Mouse (Mus musculus) MEL (cell line): ENCODE measurements at regions not wholly inside any gene's neighbourhood (a gene's known extent, or its start where the extent isn't known, plus 50 kb on each side); places are given as distances from the start of the nearest gene placed in this dataset.

ENCODE experiments used
- DNase-seq: peaks from one replicate; pipeline ENCODE4 v3.0.0; 2011; ENCODE audit warnings: low read depth, low spot score
- H3K27ac ChIP-seq: 2 replicates; pipeline ENCODE4 v1.5.1; 2012; ENCODE audit warnings: low read depth, mild to moderate bottlenecking, control low read depth, low read length, moderate library complexity; ENCODE audit not compliant: control insufficient read depth
- H3K27me3 ChIP-seq, 2 experiments: fragments of 150-350 bp in 1 of 2; sonication (generic) in 1 of 2; 2 replicates each; pipeline ENCODE4 v1.6.1; 2012; ENCODE audit warnings: low read length in 2 of 2, mild to moderate bottlenecking in 2 of 2, improper control_type of control experiment in 1 of 2, moderate library complexity in 1 of 2; ENCODE audit not compliant: insufficient read depth in 2 of 2, control insufficient read depth in 1 of 2
- H3K36me3 ChIP-seq, 2 experiments: 2 replicates each; pipeline ENCODE4 v1.6.1; 2012 to 2014; ENCODE audit warnings: low read length in 2 of 2, improper control_type of control experiment in 1 of 2, inconsistent platforms in 1 of 2, mild to moderate bottlenecking in 1 of 2; ENCODE audit not compliant: insufficient read depth in 2 of 2, control insufficient read depth in 1 of 2
- H3K4me1 ChIP-seq, 2 experiments: fragments of 150-350 bp in 1 of 2; sonication (generic) in 1 of 2; 2 replicates each; pipeline ENCODE4 v1.6.1; 2012; ENCODE audit warnings: low read length in 2 of 2, improper control_type of control experiment in 1 of 2, mild to moderate bottlenecking in 1 of 2; ENCODE audit not compliant: insufficient read depth in 2 of 2, control insufficient read depth in 1 of 2
- H3K4me3 ChIP-seq, 2 experiments: fragments of 150-350 bp in 1 of 2; sonication (generic) in 1 of 2; 2 replicates each; pipeline ENCODE4 v1.5.1; 2012; ENCODE audit warnings: low read depth in 2 of 2, low read length in 2 of 2, mild to moderate bottlenecking in 2 of 2, moderate library complexity in 2 of 2, control low read depth in 1 of 2, improper control_type of control experiment in 1 of 2; ENCODE audit not compliant: control insufficient read depth in 1 of 2, insufficient read depth in 1 of 2
- H3K79me2 ChIP-seq: 2 replicates; pipeline ENCODE4 v1.6.1; 2012; ENCODE audit warnings: mild to moderate bottlenecking, low read length, moderate library complexity; ENCODE audit not compliant: control insufficient read depth, poor library complexity, insufficient read depth
- H3K9ac ChIP-seq: 2 replicates; pipeline ENCODE4 v1.6.1; 2012; ENCODE audit warnings: low read depth, mild to moderate bottlenecking, control low read depth, low read length, moderate library complexity; ENCODE audit not compliant: control insufficient read depth, poor library complexity, severe bottlenecking
- H3K9me3 ChIP-seq: fragments of 150-350 bp; sonication (generic); replicated peaks from 2 replicates; pipeline ENCODE4 v1.6.1; 2012; ENCODE audit warnings: mild to moderate bottlenecking, low read length, improper control_type of control experiment, moderate library complexity; ENCODE audit not compliant: insufficient read depth
- BHLHE40 ChIP-seq: IDR thresholded peaks from 2 replicates; pipeline ENCODE4 v1.6.1; 2012; ENCODE audit warnings: low read depth, mild to moderate bottlenecking, inconsistent platforms, low read length, improper control_type of control experiment, borderline replicate concordance
- CHD1 ChIP-seq: IDR thresholded peaks from 2 replicates; pipeline ENCODE4 v1.6.1; 2012; ENCODE audit warnings: low read depth, mild to moderate bottlenecking, inconsistent platforms, low read length, improper control_type of control experiment
- CHD2 ChIP-seq: IDR thresholded peaks from 2 replicates; pipeline ENCODE4 v1.6.1; 2011; ENCODE audit warnings: low read length, improper control_type of control experiment
- CTCF ChIP-seq, 3 experiments: IDR thresholded peaks in 2 of 3; conservative IDR thresholded peaks in 1 of 3; 2 replicates each; pipeline ENCODE4 v1.5.1; 2011 to 2012; ENCODE audit warnings: low read length in 3 of 3, low read depth in 2 of 3, mild to moderate bottlenecking in 2 of 3, improper control_type of control experiment in 1 of 3, inconsistent platforms in 1 of 3, mixed read lengths in 1 of 3, moderate library complexity in 1 of 3; ENCODE audit not compliant: control insufficient read depth in 1 of 3, insufficient read depth in 1 of 3, poor library complexity in 1 of 3, severe bottlenecking in 1 of 3
- ELF1 ChIP-seq: IDR thresholded peaks from 2 replicates; pipeline ENCODE4 v1.6.1; 2014; ENCODE audit warnings: low read depth, mild to moderate bottlenecking, inconsistent platforms, low read length, improper control_type of control experiment, moderate library complexity
- ETS1 ChIP-seq: IDR thresholded peaks from 2 replicates; pipeline ENCODE4 v1.6.1; 2012; ENCODE audit warnings: low read depth, mild to moderate bottlenecking, inconsistent platforms, low read length, improper control_type of control experiment, moderate library complexity
- GABPA ChIP-seq: IDR thresholded peaks from 2 replicates; pipeline ENCODE4 v1.6.1; 2012; ENCODE audit warnings: low read depth, mild to moderate bottlenecking, inconsistent platforms, low read length, improper control_type of control experiment, moderate library complexity
- MAFK ChIP-seq: IDR thresholded peaks from 2 replicates; pipeline ENCODE4 v1.6.1; 2011; ENCODE audit warnings: low read depth, mild to moderate bottlenecking, low read length, improper control_type of control experiment, borderline replicate concordance
- MAX ChIP-seq: IDR thresholded peaks from 2 replicates; pipeline ENCODE4 v1.6.1; 2011; ENCODE audit warnings: low read length, improper control_type of control experiment
- MYB ChIP-seq: IDR thresholded peaks from 2 replicates; pipeline ENCODE4 v1.6.1; 2011; ENCODE audit warnings: mild to moderate bottlenecking, low read depth, low read length, improper control_type of control experiment
- MYC ChIP-seq: IDR thresholded peaks from 2 replicates; pipeline ENCODE4 v1.6.1; 2011; ENCODE audit warnings: low read depth, mild to moderate bottlenecking, low read length, improper control_type of control experiment, moderate library complexity
- NELFE ChIP-seq: IDR thresholded peaks from 2 replicates; pipeline ENCODE4 v1.6.1; 2011; ENCODE audit warnings: low read depth, low read length, improper control_type of control experiment
- NRF1 ChIP-seq: IDR thresholded peaks from 2 replicates; pipeline ENCODE4 v1.6.1; 2014; ENCODE audit warnings: low read depth, mild to moderate bottlenecking, inconsistent platforms, low read length, improper control_type of control experiment, moderate library complexity; ENCODE audit not compliant: poor library complexity, insufficient read depth, severe bottlenecking
- POLR2A ChIP-seq, 2 experiments: IDR thresholded peaks; 2 replicates each; pipeline ENCODE4 v1.6.1; 2011 to 2012; ENCODE audit warnings: low read length in 2 of 2, mild to moderate bottlenecking in 2 of 2, control low read depth in 1 of 2, improper control_type of control experiment in 1 of 2, low read depth in 1 of 2, moderate library complexity in 1 of 2; ENCODE audit not compliant: control insufficient read depth in 1 of 2, insufficient read depth in 1 of 2, poor library complexity in 1 of 2
- POLR2AphosphoS2 ChIP-seq: IDR thresholded peaks from 2 replicates; pipeline ENCODE4 v1.6.1; 2011; ENCODE audit warnings: low read length, improper control_type of control experiment
- POLR2AphosphoS5 ChIP-seq: IDR thresholded peaks from 2 replicates; pipeline ENCODE4 v1.6.1; 2012; ENCODE audit warnings: low read depth, borderline replicate concordance, mild to moderate bottlenecking, inconsistent platforms, low read length, moderate library complexity, mixed read lengths
- RCOR1 ChIP-seq: IDR thresholded peaks from 2 replicates; pipeline ENCODE4 v1.6.1; 2012; ENCODE audit warnings: low read depth, mild to moderate bottlenecking, inconsistent platforms, low read length, improper control_type of control experiment
- SIN3A ChIP-seq: IDR thresholded peaks from 2 replicates; pipeline ENCODE4 v1.6.1; 2012; ENCODE audit warnings: low read length, improper control_type of control experiment, inconsistent platforms
- TBP ChIP-seq: IDR thresholded peaks from 2 replicates; pipeline ENCODE4 v1.8.0; 2011; ENCODE audit warnings: low read depth, low read length, improper control_type of control experiment
- TCF12 ChIP-seq: IDR thresholded peaks from 2 replicates; pipeline ENCODE4 v1.6.1; 2014; ENCODE audit warnings: low read depth, mild to moderate bottlenecking, inconsistent platforms, low read length, improper control_type of control experiment, moderate library complexity
- USF1 ChIP-seq: IDR thresholded peaks from 2 replicates; pipeline ENCODE4 v1.6.1; 2014; ENCODE audit warnings: low read depth, mild to moderate bottlenecking, inconsistent platforms, low read length, improper control_type of control experiment, moderate library complexity
- USF2 ChIP-seq, 2 experiments: IDR thresholded peaks; 2 replicates each; pipeline ENCODE4 v1.6.1; 2011 to 2012; ENCODE audit warnings: improper control_type of control experiment in 2 of 2, low read length in 2 of 2, borderline replicate concordance in 1 of 2, inconsistent platforms in 1 of 2, low read depth in 1 of 2, mild to moderate bottlenecking in 1 of 2; ENCODE audit not compliant: insufficient read depth in 1 of 2
- ZC3H11A ChIP-seq: IDR thresholded peaks from 2 replicates; pipeline ENCODE4 v1.6.1; 2012; ENCODE audit warnings: low read depth, mild to moderate bottlenecking, inconsistent platforms, low read length, improper control_type of control experiment
- ZKSCAN1 ChIP-seq: IDR thresholded peaks from 2 replicates; pipeline ENCODE4 v1.6.1; 2012; ENCODE audit warnings: low read depth, mild to moderate bottlenecking, inconsistent platforms, low read length, improper control_type of control experiment, moderate library complexity
- ZNF384 ChIP-seq: IDR thresholded peaks from 2 replicates; pipeline ENCODE4 v1.6.1; 2012; ENCODE audit warnings: low read depth, mild to moderate bottlenecking, inconsistent platforms, low read length, improper control_type of control experiment

- TF ChIP-seq CTCF (IDR thresholded peaks at IDR 0.05 in 2 of 3, conservative IDR thresholded peaks at IDR 0.05 in 1 of 3; ENCODE audit: control insufficient read depth in 1 of 3, insufficient read depth in 1 of 3, low read depth in 2 of 3, low read length in 3 of 3, poor library complexity in 1 of 3, severe bottlenecking in 1 of 3) (no peak), ETS1 (peak; percentile 73), ZKSCAN1 (no peak)
Observed at GRCm38 (mm10) chr1:166804333-166804732, 122.7 kb upstream of the Fmo9 start (continued).

DNA sequence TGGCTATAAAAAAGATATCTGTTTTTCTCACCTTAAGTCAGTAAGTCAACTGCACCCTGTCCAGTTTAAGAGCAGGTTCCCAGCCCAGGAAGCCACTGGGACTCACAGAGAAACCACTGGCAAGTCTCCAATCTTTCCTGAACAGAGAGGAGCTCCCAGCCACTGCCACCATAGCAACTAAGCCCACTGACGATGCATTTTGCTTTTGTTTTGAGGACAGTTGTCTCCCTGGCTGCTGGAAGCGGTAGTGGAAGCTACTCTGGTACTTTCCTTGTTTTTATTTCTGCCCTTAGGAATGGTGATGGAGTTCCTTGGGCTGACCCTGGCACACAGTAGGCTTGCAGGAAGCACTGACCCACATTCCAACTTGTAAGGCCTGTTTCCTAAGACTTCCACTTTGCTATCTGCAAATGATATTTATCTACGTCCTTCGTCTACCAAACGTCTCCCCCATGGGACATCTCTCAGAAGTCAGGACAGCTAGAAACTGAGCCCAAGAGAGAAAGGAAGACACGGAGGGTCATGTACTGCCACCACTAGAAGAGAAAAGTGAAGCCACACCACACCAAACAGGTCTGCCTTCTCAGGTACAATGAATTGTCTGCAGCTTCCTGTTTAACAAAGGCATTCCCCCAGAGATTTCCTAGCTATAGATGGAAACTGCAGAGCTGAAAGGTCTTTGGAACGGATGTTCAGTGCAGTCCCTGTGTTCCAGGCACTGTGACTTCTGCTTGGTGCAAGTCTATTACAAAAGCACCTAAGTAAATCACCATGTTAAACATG lies 125.7 kb upstream of the Fmo9 start:
- Histone ChIP-seq H3K79me2 (no peaks in the 10 kb centered on the region), H3K36me3 (peaks cover 0 to 24% of the 10 kb centered on the region in 2 experiments; a peak in 2 of 4 replicates), H3K27me3 (no peaks in the 10 kb centered on the region), H3K9ac (no peak overlapping the region), H3K4me3 (no peak overlapping the region), H3K27ac (no peak overlapping the region), H3K4me1 (peaks cover 12 to 26% of the 10 kb centered on the region in 2 experiments), H3K9me3 (no peaks in the 10 kb centered on the region)
- TF ChIP-seq USF2 (IDR thresholded peaks at IDR 0.05; ENCODE audit: borderline replicate concordance in 1 of 2, insufficient read depth in 1 of 2, low read depth in 1 of 2, low read length in 2 of 2) (no peak), GABPA (no peak), ZKSCAN1 (peak; percentile 83)
- no peak for DNase-seq

DNA sequence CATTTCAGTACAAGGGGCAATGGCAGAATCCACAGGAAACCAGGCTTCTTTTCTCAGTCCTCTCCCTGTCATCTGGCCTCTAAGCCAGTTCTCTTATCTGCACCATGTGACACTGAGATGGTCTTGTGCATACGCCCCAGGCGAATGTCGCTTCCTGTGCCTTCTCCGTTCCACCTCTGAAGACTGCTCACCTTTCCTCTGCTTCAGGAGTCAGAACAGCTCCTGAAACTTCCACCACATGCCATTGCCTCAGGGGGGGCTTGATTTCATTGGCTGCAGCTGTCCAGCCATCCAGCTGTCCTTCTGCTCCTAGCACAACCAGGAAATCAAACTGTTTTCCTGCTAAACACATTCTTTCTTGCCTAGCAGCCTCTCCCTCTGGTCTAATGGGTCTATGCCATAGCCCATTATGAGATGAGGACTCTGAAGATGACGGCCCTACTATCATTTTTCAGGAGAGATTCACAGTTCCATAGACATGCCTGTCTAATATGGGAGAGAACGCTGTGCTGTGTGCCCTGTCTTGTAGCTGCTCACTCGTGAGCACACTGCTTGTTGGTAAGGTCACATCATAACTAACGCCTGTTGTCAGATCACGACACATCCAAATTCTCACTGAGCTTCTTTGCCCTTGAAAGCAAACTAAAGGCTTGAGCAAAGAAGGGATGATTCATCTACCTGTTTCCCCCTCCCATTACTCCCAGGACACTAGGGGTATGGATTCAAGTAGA lies 129.9 kb upstream of the Fmo9 start:
- Histone ChIP-seq H3K4me1 (peaks cover 31 to 35% of the 10 kb centered on the region in 2 experiments), H3K4me3 (peak overlapping the region; percentile 10 to 53), H3K36me3 (peaks cover 0 to 23% of the 10 kb centered on the region in 2 experiments; a peak in 2 of 4 replicates), H3K27ac (peak overlapping the region; percentile 98), H3K9me3 (no peaks in the 10 kb centered on the region), H3K9ac (peak overlapping the region; percentile 68), H3K79me2 (no peaks in the 10 kb centered on the region), H3K27me3 (no peaks in the 10 kb centered on the region)
- DNase-seq = peak; percentile 87
- peak; percentile 90 for TF ChIP-seq MAX
- TF ChIP-seq MYC = peak; percentile 83
- TF ChIP-seq USF1 = peak; percentile 91
- TF ChIP-seq NRF1 = no peak
- TF ChIP-seq ZNF384 = no peak
- peak in 1 of 2 experiments; percentile 75; a peak in 2 of 4 replicates for TF ChIP-seq POLR2A (IDR thresholded peaks at IDR 0.05; ENCODE audit: control insufficient read depth in 1 of 2, insufficient read depth in 1 of 2, low read depth in 1 of 2, low read length in 2 of 2, poor library complexity in 1 of 2)
- TF ChIP-seq MYB = peak; percentile 45; the same call in 1 of the 2 replicates
- TF ChIP-seq POLR2AphosphoS5 = no peak
- TF ChIP-seq ZC3H11A = no peak
- TF ChIP-seq NELFE = peak; percentile 55; the same call in 1 of the 2 replicates
- TF ChIP-seq CHD1 = no peak
- peak; percentile 51; the same call in 1 of the 2 replicates for TF ChIP-seq BHLHE40
- TF ChIP-seq ELF1 = no peak
- 0 out of 2 replicates have a peak, but pooled peaks have one; percentile 20 for TF ChIP-seq MAFK
- no peak for TF ChIP-seq CHD2
- peak in 1 of 2 experiments; percentile 75; a peak in 2 of 4 replicates for TF ChIP-seq USF2 (IDR thresholded peaks at IDR 0.05; ENCODE audit: borderline replicate concordance in 1 of 2, insufficient read depth in 1 of 2, low read depth in 1 of 2, low read length in 2 of 2)
- peak; percentile 49; the same call in 1 of the 2 replicates for TF ChIP-seq GABPA
- TF ChIP-seq SIN3A = peak; percentile 70; the same call in 1 of the 2 replicates
- peak; percentile 61; the same call in 1 of the 2 replicates for TF ChIP-seq TBP
- TF ChIP-seq ZKSCAN1 = no peak
- TF ChIP-seq TCF12 = peak; percentile 58
- peak; percentile 71; the same call in 1 of the 2 replicates for TF ChIP-seq POLR2AphosphoS2
- TF ChIP-seq RCOR1 = peak; percentile 58; the same call in 1 of the 2 replicates
